Mouse (Mus musculus) retina, embryonic 14.5 days (tissue): ENCODE data around the gene Creb1.

ENCODE experiments used
- DNase-seq: peaks from one replicate; pipeline ENCODE4 v3.0.0-alpha.2; 2015; ENCODE audit warnings: low spot score

The Creb1 gene

GRCm38 (mm10) chr1:64532589-64533470 lies at the start of gene Creb1:
Creb1 (plus strand) TSS chr1:64532645.
- peak; percentile 99 for DNase-seq

GRCm38 (mm10) chr1:64488521-64489029 lies 43.9 kb upstream of the Creb1 start:
- DNase-seq, result no peak

- no peak for DNase-seq
Observed at GRCm38 (mm10) chr1:64496803-64497202, 35.6 kb upstream of the Creb1 start.

- no peak for DNase-seq
Observed at GRCm38 (mm10) chr1:64501382-64502140, 30.9 kb upstream of the Creb1 start.

GRCm38 (mm10) chr1:64508479-64509096 lies 23.9 kb upstream of the Creb1 start:
- no peak for DNase-seq

GRCm38 (mm10) chr1:64509678-64510077 lies 22.8 kb upstream of the Creb1 start:
- no peak for DNase-seq

GRCm38 (mm10) chr1:64514184-64514583 lies 18.3 kb upstream of the Creb1 start:
- no peak for DNase-seq

- no peak for DNase-seq
Observed at GRCm38 (mm10) chr1:64516593-64516992, 15.9 kb upstream of the Creb1 start.

GRCm38 (mm10) chr1:64518480-64518879 lies 14.0 kb upstream of the Creb1 start:
- no peak for DNase-seq

- no peak for DNase-seq
Observed at GRCm38 (mm10) chr1:64519345-64519744, 13.1 kb upstream of the Creb1 start.

GRCm38 (mm10) chr1:64519901-64520300 lies 12.5 kb upstream of the Creb1 start:
- DNase-seq, result no peak

GRCm38 (mm10) chr1:64521734-64522133 lies 10.7 kb upstream of the Creb1 start:
- no peak for DNase-seq

GRCm38 (mm10) chr1:64522637-64523036 lies 9.8 kb upstream of the Creb1 start:
- no peak for DNase-seq

GRCm38 (mm10) chr1:64523117-64523516 lies 9.3 kb upstream of the Creb1 start:
- DNase-seq, result no peak

GRCm38 (mm10) chr1:64524661-64525060 lies 7.8 kb upstream of the Creb1 start:
- DNase-seq, result no peak

GRCm38 (mm10) chr1:64527626-64528025 lies 4.8 kb upstream of the Creb1 start:
- DNase-seq, result no peak

- no peak for DNase-seq
Observed at GRCm38 (mm10) chr1:64529781-64530315, 2.6 kb upstream of the Creb1 start.

GRCm38 (mm10) chr1:64531548-64531947 lies 897 bp upstream of the Creb1 start:
- DNase-seq, result no peak

GRCm38 (mm10) chr1:64532067-64532523 lies 350 bp upstream of the Creb1 start:
- no peak for DNase-seq

- peak; percentile 49 for DNase-seq
Observed at GRCm38 (mm10) chr1:64533471-64534443, 1.3 kb downstream of the Creb1 start.

GRCm38 (mm10) chr1:64538837-64539367 lies 6.5 kb downstream of the Creb1 start:
- DNase-seq, result no peak
